Mouse (Mus musculus) ES-E14 (cell line): ENCODE data around the gene Gm13084. TPM values are rescaled to one million over a fixed set of nuclear protein-coding genes. Genes with fewer than 3 reads are reported as not detected.
"Not testable (repeated sequence)": the region's sequence is repeated elsewhere in the genome, so short reads cannot be mapped to it uniquely, and the experiment has no call there.

ENCODE experiments used
- DNase-seq: peaks from one replicate; pipeline ENCODE4 v3.0.0-alpha.2; 2013; ENCODE audit warnings: low read depth, low spot score
- H3K27ac ChIP-seq: 2 replicates; pipeline ENCODE4 v1.5.1; 2012; ENCODE audit warnings: low read depth, mild to moderate bottlenecking, low read length, moderate library complexity, mixed read lengths; ENCODE audit not compliant: poor library complexity, insufficient read depth, severe bottlenecking
- H3K36me3 ChIP-seq: 2 replicates; pipeline ENCODE4 v1.6.1; 2012; ENCODE audit warnings: mild to moderate bottlenecking, low read length, moderate library complexity, mixed read lengths; ENCODE audit not compliant: control insufficient read depth, poor library complexity, insufficient read depth, severe bottlenecking
- H3K4me1 ChIP-seq, 2 experiments: fragments of 150-350 bp in 1 of 2; sonication (generic) in 1 of 2; 2 replicates each; pipeline ENCODE4 v1.6.1; 2012; ENCODE audit warnings: low read length in 2 of 2, mild to moderate bottlenecking in 1 of 2, mixed read lengths in 1 of 2; ENCODE audit not compliant: control insufficient read depth in 2 of 2, insufficient read depth in 2 of 2, poor library complexity in 1 of 2
- H3K4me3 ChIP-seq, 2 experiments: fragments of 150-350 bp in 1 of 2; sonication (generic) in 1 of 2; 2 replicates each; pipeline ENCODE4 v1.5.1; 2012; ENCODE audit warnings: low read length in 2 of 2, low read depth in 1 of 2, mild to moderate bottlenecking in 1 of 2, mixed read lengths in 1 of 2; ENCODE audit not compliant: insufficient read depth in 1 of 2, poor library complexity in 1 of 2, severe bottlenecking in 1 of 2
- H3K9ac ChIP-seq: 2 replicates; pipeline ENCODE4 v1.6.1; 2012; ENCODE audit warnings: low read depth, mild to moderate bottlenecking, low read length, mixed read lengths; ENCODE audit not compliant: poor library complexity, insufficient read depth, severe bottlenecking
- H3K9me3 ChIP-seq: fragments of 150-350 bp; sonication (generic); 2 replicates; pipeline ENCODE4 v1.6.1; 2012; ENCODE audit warnings: low read depth, mild to moderate bottlenecking, low read length; ENCODE audit not compliant: control insufficient read depth, insufficient read depth
- CHD2 ChIP-seq: IDR thresholded peaks from 2 replicates; pipeline ENCODE4 v1.6.1; 2014; ENCODE audit warnings: mild to moderate bottlenecking, low read depth, low read length, inconsistent platforms
- HCFC1 ChIP-seq: IDR thresholded peaks from 2 replicates; pipeline ENCODE4 v1.6.1; 2012; ENCODE audit warnings: low read length, inconsistent platforms, borderline replicate concordance; ENCODE audit not compliant: insufficient read depth
- MAFK ChIP-seq: IDR thresholded peaks from 2 replicates; pipeline ENCODE4 v1.6.1; 2014; ENCODE audit warnings: mild to moderate bottlenecking, low read depth, low read length, inconsistent platforms; ENCODE audit not compliant: insufficient read depth
- ZC3H11A ChIP-seq: IDR thresholded peaks from 2 replicates; pipeline ENCODE4 v1.6.1; 2012; ENCODE audit warnings: low read depth, mild to moderate bottlenecking, inconsistent platforms, low read length, borderline replicate concordance
- ZNF384 ChIP-seq: IDR thresholded peaks from 2 replicates; pipeline ENCODE4 v1.6.1; 2012; ENCODE audit warnings: low read depth, low read length, inconsistent platforms
- in situ Hi-C, 2 experiments: fragments of 600-800 bp; cut with MboI; formaldehyde crosslinking; loops; one replicate each; pipeline ENCODE4 v1.15.1; 2025; ENCODE audit warnings: low sequenced_read_pairs in 2 of 2, inconsistent platforms in 1 of 2; ENCODE audit not compliant: unreplicated experiment in 2 of 2
- total RNA-seq: library from RNA; depleted of rRNA; stranded (reverse); fragments of 300-350 nt; gene quantifications from 2 replicates; pipeline ENCODE4 v1.2.3, GENCODE M21; 2012; rRNA removed

Gm13084 gene
- total RNA-seq: not detected in 2 replicates

GRCm38 (mm10) chr4:143815993-143816392 is at the start of gene Gm13084:
Gm13084 (minus strand) TSS chr4:143816093.
- Histone ChIP-seq H3K4me1 (no peaks in the 10 kb centered on the region), H3K9me3 (no peaks in the 10 kb centered on the region), H3K27ac (no peak within 1 kb of the TSS), H3K36me3 (no peaks in the 10 kb centered on the region), H3K4me3 (no peak within 1 kb of the TSS), H3K9ac (no peak within 1 kb of the TSS)
- TF ChIP-seq MAFK (no peak), CHD2 (no peak), ZC3H11A (no peak), ZNF384 (no peak), HCFC1 (no peak)
- DNase-seq: no peak
- in situ Hi-C loops: no loop called here

DNA sequence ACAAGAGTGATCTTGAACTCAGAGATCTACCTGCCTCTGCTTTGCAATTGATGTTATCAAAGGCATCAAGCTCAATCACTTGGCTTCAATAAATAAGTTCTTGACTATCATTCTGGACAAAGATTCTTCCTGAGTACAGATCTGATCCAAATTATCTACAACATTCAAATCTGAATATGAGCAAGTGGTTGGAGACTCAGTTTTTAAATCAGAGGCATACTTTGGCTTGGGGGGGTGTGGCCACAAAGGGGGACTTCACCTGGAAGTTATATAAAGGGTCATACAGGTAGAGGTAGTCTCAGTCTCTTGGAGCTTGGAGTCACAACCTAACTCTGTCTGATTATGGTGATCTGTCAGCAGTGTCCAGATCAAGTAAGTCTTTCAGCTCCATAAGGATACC is 30.3 kb upstream of the Gm13084 start, which contains the start of gene Gm13103:
Gene Gm13103, plus strand, starts transcription at position 301 of the 400 bp plus-strand sequence.
- H3K9ac ChIP-seq, H3K9me3 ChIP-seq, H3K36me3 ChIP-seq, H3K27ac ChIP-seq, H3K4me1 ChIP-seq, in situ Hi-C loops, H3K4me3 ChIP-seq, DNase-seq: not testable (repeated sequence)

- in situ Hi-C loops: loop anchor here in 1 of 2 experiments (5.0 kb wide), 1 partner anchor 423 kb away; the partner anchor contains the start of gene C87977
These were observed 26.8 kb downstream of the Gm13084 start, which contains the start of gene Gm13023 for GRCm38 (mm10) chr4:143789052-143789451. Gm13023 (plus strand) TSS chr4:143789352.

More at GRCm38 (mm10) chr4:143789052-143789451, 26.8 kb downstream of the Gm13084 start, which contains the start of gene Gm13023:
- H3K27ac ChIP-seq, H3K9me3 ChIP-seq, H3K9ac ChIP-seq, H3K36me3 ChIP-seq, H3K4me1 ChIP-seq, H3K4me3 ChIP-seq, DNase-seq: not testable (repeated sequence)

Other genes with a start within 250 kb of the Gm13084 start
- gene Gm13083, start 201.1 kb downstream of the Gm13084 start, total RNA-seq: 0.42 and 0.67 TPM in 2 replicates
- not detected in 2 replicates for gene Gm13088, start 158.8 kb downstream of the Gm13084 start, total RNA-seq
- not detected in 2 replicates for gene Gm13089, start 113.4 kb downstream of the Gm13084 start, total RNA-seq
- 0.90 and 1.2 TPM in 2 replicates for gene Gm13078, start 96.6 kb downstream of the Gm13084 start, total RNA-seq
- not detected in 2 replicates for gene Gm13023, start 26.7 kb downstream of the Gm13084 start, total RNA-seq
- not detected in 2 replicates for gene Gm13103, start 30.4 kb upstream of the Gm13084 start, total RNA-seq
- 0.69 and 1.1 TPM in 2 replicates for gene Pramef6, start 84.3 kb upstream of the Gm13084 start, total RNA-seq
- 5.1 and 5.7 TPM in 2 replicates for gene Pramef25, start 134.9 kb upstream of the Gm13084 start, total RNA-seq
- 0.26 and 0.27 TPM in 2 replicates for gene Gm13101, start 150.9 kb upstream of the Gm13084 start, total RNA-seq
- gene Pramef17, start 178.3 kb upstream of the Gm13084 start, total RNA-seq: 0.26 and 1.1 TPM in 2 replicates
- not detected in 2 replicates for gene Pramel4, start 243.0 kb upstream of the Gm13084 start, total RNA-seq